Mouse (Mus musculus) natural killer cell, adult 2 months (primary cell): Measurements from ENCODE around the gene Olfr844.

Source experiments
- DNase-seq, 2 experiments: peaks; one replicate each; pipeline ENCODE4 v3.0.0; 2022; ENCODE audit warnings: low spot score in 2 of 2

The Olfr844 gene

DNA sequence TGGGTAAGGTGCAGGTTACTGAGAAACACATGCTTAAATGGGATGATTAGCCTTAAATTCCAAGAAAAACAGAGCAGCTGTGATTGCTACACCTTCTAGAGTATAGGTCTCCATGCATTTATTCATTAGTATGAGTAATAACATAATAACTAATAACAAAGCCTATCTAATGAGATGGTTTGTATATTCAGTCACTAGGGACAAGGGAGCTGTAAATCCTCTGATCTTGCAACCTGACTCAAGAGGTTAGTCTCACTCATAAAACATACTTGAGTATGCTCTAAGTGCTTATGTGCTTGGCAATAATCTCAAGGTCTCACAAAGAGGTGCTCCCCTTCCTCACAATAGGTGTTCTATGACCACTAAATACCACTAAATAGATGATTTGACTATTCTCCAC lies at the start of gene Olfr844:
TSS of gene Olfr844 (plus strand) at position 301 of the 400 bp plus-strand sequence.
- no peak for DNase-seq

DNA sequence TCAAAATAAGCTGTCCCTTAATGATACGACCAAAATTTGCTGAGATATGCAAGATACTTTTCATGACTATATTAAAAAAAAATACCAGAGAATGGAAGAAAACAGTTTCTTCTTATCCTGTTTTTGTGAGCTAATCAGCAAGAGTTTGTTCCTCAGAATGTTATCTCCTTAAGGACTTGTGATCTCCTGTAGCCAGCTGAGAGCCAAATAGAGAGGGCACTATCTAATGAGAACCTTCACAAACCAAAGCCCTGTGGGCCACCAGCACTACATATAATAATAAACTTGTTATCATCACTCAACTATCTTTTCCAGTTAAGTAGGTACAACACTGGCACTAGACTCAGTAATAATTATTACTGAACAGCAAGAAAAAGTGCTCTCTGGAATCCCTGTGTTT lies 20.0 kb downstream of the Olfr844 start, which contains the start of gene Olfr845:
TSS of gene Olfr845 (plus strand) at position 301 of the 400 bp plus-strand sequence.
- no peak for DNase-seq

DNA sequence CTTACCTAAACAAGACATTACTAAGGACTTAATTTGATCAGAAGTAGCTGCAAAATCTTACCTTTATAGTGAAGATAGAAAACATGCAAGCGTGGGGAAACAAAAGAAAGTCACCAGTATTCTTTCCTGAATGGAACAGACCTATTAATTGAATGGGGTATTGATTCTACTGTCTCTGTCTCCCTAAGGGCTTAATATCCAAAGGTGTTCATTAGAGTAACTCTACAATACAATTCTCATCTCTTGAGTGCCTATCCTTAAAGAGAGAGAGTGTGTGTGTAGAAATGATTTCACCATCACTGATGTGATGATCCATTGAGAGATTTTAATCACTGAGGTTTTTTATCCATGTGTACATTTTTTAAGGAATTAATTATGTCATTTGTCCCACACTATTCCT lies 47.8 kb downstream of the Olfr844 start, which contains the start of gene Olfr846:
TSS of gene Olfr846 (minus strand) at position 101 of the 400 bp plus-strand sequence.
- DNase-seq: no peak
